Mouse (Mus musculus): ENCODE data around the gene Prrx1.

The Prrx1 gene

DNA sequence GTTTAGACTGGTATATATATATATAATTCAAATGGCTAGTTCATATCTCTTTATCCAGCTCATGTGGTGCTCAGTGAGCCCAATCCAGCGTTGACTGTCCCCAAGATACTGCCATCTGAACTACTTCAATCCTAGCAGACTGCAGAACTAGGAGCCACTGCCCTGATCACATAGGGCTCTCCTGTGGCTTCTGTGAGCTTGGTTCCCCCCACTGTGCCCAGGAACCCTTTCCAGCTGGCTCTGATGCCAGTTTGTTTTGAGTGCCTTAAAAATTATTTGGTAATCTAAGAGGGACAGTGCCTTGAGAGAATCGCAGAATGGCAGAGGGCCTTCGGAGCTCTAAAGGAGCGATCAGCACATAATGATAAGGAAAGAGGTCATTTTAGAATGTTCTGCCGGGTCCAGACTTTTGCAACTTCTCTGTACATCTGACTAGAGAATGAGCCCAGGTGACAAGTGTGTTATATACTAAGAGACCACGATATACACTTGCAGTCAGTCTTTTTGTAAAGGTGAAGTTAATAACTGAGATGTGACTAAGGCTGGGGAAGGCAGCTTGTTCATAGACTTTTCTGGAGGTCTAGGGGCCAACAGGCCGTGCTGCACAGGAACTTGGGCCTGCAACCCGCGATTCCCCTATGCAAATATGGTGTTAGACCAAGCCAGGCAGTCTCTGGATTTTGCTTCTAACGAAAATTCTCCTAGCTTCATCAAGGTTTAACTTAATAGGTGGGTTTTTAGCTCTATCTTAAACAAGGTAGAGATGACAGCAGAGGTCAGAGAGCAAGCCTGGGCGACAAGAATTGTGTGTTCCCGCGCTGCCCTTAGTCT is 2.3 kb downstream of the Prrx1 start:
- no peak for DNase-seq

- DNase-seq, result no peak
Measured at GRCm38 (mm10) chr1:163310023-163310754, 3.3 kb downstream of the Prrx1 start.

DNA sequence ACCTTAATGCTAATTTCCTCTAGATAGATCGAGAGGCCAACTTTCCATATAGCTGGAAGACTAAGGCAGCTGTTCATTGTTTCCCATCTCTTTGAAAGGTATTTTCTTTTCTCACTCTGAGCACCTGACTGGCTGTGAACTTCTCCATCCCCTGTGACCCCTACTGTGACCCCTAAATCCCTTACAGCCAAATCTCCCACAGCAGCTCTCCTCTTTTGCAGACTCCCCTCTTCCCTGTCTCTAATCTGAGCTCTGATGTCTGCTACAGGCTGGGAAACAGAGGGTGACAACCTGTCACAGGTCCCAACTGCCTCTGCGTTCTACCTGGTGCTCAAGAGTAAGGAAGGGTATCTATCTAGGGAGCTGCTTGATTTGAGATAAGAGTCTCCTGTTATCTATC is 4.0 kb downstream of the Prrx1 start:
- DNase-seq, result no peak

GRCm38 (mm10) chr1:163308631-163309030 is 4.9 kb downstream of the Prrx1 start:
- DNase-seq, result no peak

- DNase-seq, result no peak
Measured at GRCm38 (mm10) chr1:163307706-163308105, 5.8 kb downstream of the Prrx1 start.

GRCm38 (mm10) chr1:163305956-163306355 is 7.6 kb downstream of the Prrx1 start:
- no peak for DNase-seq

DNA sequence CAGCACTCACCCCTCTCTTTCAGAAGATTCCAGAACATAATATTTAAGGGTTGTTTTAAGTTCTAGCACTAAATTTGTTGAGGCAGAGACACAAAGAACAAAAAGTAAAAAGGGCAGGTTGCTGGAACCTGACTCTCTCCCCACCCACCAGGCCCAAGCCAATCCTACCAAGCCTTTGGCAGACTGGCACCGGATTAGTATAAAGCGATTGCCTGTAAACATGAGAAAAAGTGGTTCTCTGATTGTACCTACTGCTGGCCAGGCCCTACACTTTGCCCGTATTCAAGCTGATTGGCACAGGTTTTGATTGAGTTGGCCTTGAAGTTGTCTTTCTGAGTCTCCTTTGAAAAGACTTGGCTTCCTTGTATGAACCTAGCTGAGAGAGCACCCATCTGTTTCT is 8.7 kb downstream of the Prrx1 start:
- no peak for DNase-seq

DNA sequence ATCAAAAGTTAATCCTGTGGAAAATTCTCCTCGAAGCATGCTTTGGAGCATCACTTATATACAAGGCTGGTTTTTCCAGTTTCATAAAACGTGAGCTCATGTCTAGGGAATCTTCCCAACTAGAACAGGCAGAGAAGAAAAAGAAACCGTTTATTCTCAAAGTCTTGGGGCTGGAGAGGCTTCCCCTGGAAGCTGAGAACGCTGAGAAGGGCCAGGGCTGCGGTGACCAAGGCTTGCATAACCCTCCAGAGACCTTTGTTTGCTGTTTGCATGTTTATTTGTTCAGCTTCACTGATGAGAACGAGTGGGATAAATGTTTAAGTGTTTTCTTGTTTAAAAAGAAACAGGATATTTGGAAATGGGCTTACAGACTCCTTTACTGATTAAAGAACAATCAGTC is 11.2 kb downstream of the Prrx1 start:
- DNase-seq, result no peak

- DNase-seq, result no peak
Measured at GRCm38 (mm10) chr1:163293152-163293551, 20.4 kb downstream of the Prrx1 start.

GRCm38 (mm10) chr1:163291925-163292324 is 21.6 kb downstream of the Prrx1 start:
- DNase-seq, result no peak

GRCm38 (mm10) chr1:163289131-163289530 is 24.4 kb downstream of the Prrx1 start:
- no peak for DNase-seq

DNA sequence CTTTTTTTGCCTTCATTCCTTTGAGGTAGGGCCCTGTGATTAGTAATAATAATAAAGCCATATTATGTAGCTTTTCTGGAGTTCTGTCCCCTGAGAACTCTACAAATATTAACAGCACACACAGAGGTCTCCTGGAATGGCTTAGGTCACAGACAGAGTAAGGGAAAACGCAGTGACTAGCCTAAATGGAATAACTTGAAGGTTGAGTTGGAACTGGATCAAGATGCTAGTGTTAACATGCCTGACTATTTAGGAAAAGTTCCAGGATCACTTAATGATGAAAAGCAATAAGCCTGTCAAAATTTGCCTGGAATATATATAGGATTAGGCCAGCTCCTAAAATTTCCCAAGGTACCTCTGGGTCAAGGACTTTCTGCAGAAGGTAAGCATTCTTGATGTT is 28.0 kb downstream of the Prrx1 start:
- DNase-seq, result no peak

GRCm38 (mm10) chr1:163285136-163285535 is 28.4 kb downstream of the Prrx1 start:
- DNase-seq, result no peak

GRCm38 (mm10) chr1:163283980-163284635 is 29.4 kb downstream of the Prrx1 start:
- no peak for DNase-seq

DNA sequence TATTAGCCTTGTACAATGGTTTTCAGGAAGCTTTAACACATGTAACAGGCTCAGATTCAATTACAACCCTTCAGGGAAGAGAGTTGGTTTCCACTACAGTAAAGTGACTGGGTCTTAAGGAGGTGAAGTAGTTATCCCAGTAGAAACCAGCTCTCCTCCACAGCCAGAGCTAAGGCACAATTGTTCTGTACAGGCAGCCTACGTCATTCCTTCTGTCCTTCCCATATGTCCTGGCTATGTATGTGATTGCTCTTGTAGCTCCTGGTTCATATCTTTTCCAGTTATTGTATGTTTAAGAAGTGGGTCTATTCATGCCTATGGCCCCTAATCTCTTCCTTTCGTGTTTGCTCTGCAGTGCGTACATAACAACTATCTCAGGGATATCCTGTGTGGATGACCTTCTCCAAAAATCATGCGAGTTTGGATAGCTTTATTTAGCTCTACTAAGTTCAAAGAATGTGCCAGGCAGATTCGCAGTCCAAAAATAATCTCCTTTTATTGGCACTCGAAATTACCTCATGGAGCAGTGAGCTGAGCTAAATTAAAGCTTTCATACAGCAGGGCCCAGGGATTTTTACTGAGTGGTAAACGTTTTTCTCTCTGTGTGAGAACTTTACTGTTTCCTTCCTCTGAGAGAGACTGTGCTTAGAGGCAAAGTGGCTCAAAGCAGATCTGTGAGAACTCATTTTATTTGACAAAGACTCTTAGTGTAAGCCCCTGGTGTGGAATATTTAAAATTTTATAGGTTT is 31.9 kb downstream of the Prrx1 start:
- DNase-seq, result no peak

DNA sequence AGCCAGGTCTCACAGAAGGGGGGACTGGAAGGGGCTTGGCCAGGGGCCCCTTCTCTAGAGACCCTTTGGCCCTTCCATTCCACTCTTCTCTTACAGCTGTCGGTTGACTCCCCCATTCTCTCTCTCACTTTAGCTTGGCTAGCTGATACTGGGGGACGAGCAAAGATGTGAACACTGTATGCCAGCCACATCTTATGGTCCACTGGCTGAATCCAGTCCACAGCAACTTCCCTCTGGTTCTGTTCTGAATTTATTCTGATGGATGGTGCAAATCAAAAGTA is 32.7 kb downstream of the Prrx1 start:
- no peak for DNase-seq

GRCm38 (mm10) chr1:163280097-163280841 is 33.2 kb downstream of the Prrx1 start:
- no peak for DNase-seq

DNA sequence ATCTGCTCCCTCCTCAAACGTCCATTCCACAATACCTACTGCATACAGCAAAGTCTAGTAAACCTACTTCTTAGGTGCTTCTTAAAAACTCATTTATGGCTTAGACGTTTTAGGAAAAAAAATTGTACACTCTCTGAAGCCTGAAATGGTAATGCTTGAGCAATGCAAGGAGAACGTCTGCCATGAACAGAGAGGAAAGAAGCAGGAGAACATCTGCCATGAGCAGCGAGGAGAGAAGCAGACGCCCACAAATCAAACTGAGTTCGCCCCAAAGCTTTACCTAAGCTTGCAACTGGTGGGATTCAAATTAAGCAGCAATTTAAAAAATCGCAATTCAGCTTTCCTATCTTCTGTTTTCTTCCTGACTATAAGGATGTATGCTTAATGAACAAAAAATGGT is 36.4 kb downstream of the Prrx1 start:
- DNase-seq, result no peak

DNA sequence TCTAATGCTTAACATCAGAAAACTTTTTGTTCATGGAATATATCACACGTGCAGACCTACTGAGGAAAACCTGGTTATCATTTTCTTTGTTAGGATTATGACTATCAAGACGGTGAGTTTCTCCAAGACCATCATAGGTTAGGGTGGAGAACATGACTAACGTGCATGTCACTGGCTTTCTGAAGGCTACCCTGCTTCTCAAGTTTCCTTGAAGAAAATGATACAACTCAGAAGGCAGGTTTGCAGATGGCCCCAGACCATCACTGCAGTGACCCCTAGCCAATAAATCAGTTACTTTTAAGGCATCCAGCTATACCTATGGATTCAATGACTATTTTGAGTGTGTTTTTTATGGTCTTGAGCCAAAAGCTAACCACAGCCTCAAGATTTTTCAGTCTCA is 38.6 kb downstream of the Prrx1 start:
- DNase-seq, result no peak

- DNase-seq, result no peak
Measured at GRCm38 (mm10) chr1:163273132-163273531, 40.4 kb downstream of the Prrx1 start.

DNA sequence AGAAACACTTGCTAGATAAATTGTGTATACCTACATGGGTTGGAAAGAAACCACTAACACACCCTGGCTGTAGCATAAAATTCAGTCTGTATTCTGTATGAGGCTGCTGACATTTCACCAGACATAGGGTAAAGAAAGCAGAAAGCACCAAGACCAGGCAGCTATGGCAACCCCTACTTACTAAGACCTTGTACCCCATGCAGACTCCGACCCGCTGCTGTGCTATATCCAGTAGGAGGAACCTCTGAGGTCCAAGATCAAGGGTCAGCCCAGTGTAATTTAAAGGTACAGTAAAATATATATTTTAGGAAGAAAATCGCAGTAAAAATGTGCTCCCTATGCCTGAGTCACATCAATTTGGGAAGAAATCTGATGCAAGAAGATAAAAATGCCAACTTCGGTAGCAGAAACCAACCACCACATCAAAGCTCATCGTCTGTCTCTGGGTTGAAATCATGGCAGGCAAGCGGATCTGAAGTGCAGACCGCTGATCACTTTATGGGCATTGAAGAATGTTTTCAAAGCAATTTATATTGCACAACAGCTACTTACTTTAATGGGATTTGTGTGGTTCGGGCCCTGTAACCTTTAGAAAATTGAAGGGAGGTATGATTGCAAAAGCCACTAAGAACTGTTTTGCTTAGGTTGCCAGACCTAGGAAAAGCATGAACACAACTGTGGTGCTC is 46.5 kb downstream of the Prrx1 start:
- DNase-seq, result no peak

DNA sequence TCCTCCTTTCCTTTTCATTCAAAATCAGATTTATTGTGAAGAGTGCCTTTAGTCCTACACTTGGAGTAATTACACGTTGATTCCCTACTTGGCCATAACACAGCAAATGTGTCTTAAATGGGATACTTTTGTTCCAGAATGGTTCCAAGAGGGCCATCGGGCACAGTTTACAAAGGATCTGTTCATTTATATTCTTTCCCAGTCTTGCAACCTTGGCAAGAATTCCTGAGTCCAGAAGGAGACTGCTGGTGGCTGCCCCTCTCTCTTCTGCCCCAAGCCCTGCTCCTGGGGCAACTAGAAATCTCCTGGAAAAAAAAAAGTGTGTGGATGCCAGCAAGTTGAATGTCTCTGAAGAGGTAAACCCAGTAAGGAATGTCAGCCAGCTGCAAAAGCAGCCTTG is 56.2 kb downstream of the Prrx1 start:
- no peak for DNase-seq

Measured in thymus, postnatal 36 days (tissue).